Mouse (Mus musculus): Measurements from ENCODE around the gene Sertad3. TPM values are rescaled to one million over a fixed set of nuclear protein-coding genes. Genes with fewer than 3 reads are reported as not detected.

The Sertad3 gene
- polyA plus RNA-seq, 1 experiment from 2014 or later = 25.1 TPM

GRCm38 (mm10) chr7:27475596-27475995, 2.0 kb downstream of the Sertad3 start:
- H3K9ac ChIP-seq (ENCODE audit: low read depth, low read length) = peak overlapping the region; percentile 28; the same call in 1 of the 2 replicates
- peaks cover 14% of the 10 kb centered on the region for H3K36me3 ChIP-seq (ENCODE audit: control insufficient read depth, insufficient read depth, low read length)
- no peak for ATAC-seq (ENCODE audit: low FRiP score, low TSS enrichment)
- 88% methylated on average over 2 of the region's 2 CpGs for WGBS
- peaks cover 18% of the 10 kb centered on the region for H3K4me1 ChIP-seq (ENCODE audit: control insufficient read depth, insufficient read depth, low read length)
- H3K9me3 ChIP-seq (ENCODE audit: control insufficient read depth, low read length) = no peaks in the 10 kb centered on the region
- no peak overlapping the region for H3K27ac ChIP-seq (ENCODE audit: low read depth, low read length)
- H3K4me3 ChIP-seq (ENCODE audit: low read length) = no peak overlapping the region; the same call in 1 of the 2 replicates
- no peaks in the 10 kb centered on the region for H3K27me3 ChIP-seq (ENCODE audit: control insufficient read depth, insufficient read depth, low read length)
- H3K4me2 ChIP-seq (replicated peaks; ENCODE audit: low read depth, low read length) = no peak overlapping the region

- no peaks in the 10 kb centered on the region for H3K27me3 ChIP-seq (ENCODE audit: control insufficient read depth, insufficient read depth, low read length)
- H3K36me3 ChIP-seq (ENCODE audit: control insufficient read depth, insufficient read depth, low read length) = peaks cover 14% of the 10 kb centered on the region
- 97% methylated on average over 14 of the region's 14 CpGs for WGBS
- H3K4me1 ChIP-seq (ENCODE audit: control insufficient read depth, insufficient read depth, low read length) = peaks cover 21% of the 10 kb centered on the region
- H3K4me3 ChIP-seq (ENCODE audit: low read length) = no peak overlapping the region
- ATAC-seq (ENCODE audit: low FRiP score, low TSS enrichment) = no peak
- H3K27ac ChIP-seq (ENCODE audit: low read depth, low read length) = no peak overlapping the region
- H3K9me3 ChIP-seq (ENCODE audit: control insufficient read depth, low read length) = no peaks in the 10 kb centered on the region
- H3K9ac ChIP-seq (ENCODE audit: low read depth, low read length) = no peak overlapping the region
- no peak overlapping the region for H3K4me2 ChIP-seq (replicated peaks; ENCODE audit: low read depth, low read length)
Measured at GRCm38 (mm10) chr7:27476098-27476635, 2.6 kb downstream of the Sertad3 start.

- H3K36me3 ChIP-seq (ENCODE audit: control insufficient read depth, insufficient read depth, low read length) = peaks cover 14% of the 10 kb centered on the region
- no peaks in the 10 kb centered on the region for H3K27me3 ChIP-seq (ENCODE audit: control insufficient read depth, insufficient read depth, low read length)
- ATAC-seq (ENCODE audit: low FRiP score, low TSS enrichment) = no peak
- H3K4me1 ChIP-seq (ENCODE audit: control insufficient read depth, insufficient read depth, low read length) = peaks cover 16% of the 10 kb centered on the region
- no peak overlapping the region for H3K4me2 ChIP-seq (replicated peaks; ENCODE audit: low read depth, low read length)
- H3K9ac ChIP-seq (ENCODE audit: low read depth, low read length) = no peak overlapping the region
- H3K4me3 ChIP-seq (ENCODE audit: low read length) = no peak overlapping the region
- WGBS = 77% methylated on average over 7 of the region's 7 CpGs
- H3K27ac ChIP-seq (ENCODE audit: low read depth, low read length) = no peak overlapping the region
- H3K9me3 ChIP-seq (ENCODE audit: control insufficient read depth, low read length) = no peaks in the 10 kb centered on the region
Measured at GRCm38 (mm10) chr7:27478561-27478960, 5.0 kb downstream of the Sertad3 start.

- no peak overlapping the region for H3K4me2 ChIP-seq (replicated peaks; ENCODE audit: low read depth, low read length)
- H3K27me3 ChIP-seq (ENCODE audit: control insufficient read depth, insufficient read depth, low read length) = no peaks in the 10 kb centered on the region
- H3K36me3 ChIP-seq (ENCODE audit: control insufficient read depth, insufficient read depth, low read length) = peaks cover 14% of the 10 kb centered on the region
- no peak overlapping the region for H3K4me3 ChIP-seq (ENCODE audit: low read length)
- H3K27ac ChIP-seq (ENCODE audit: low read depth, low read length) = peak overlapping the region; percentile 42; the same call in 1 of the 2 replicates
- H3K9me3 ChIP-seq (ENCODE audit: control insufficient read depth, low read length) = no peaks in the 10 kb centered on the region
- peaks cover 16% of the 10 kb centered on the region for H3K4me1 ChIP-seq (ENCODE audit: control insufficient read depth, insufficient read depth, low read length)
- no peak overlapping the region for H3K9ac ChIP-seq (ENCODE audit: low read depth, low read length)
- no peak for ATAC-seq (ENCODE audit: low FRiP score, low TSS enrichment)
- WGBS = 45% methylated on average over 1 of the region's 1 CpGs
Measured at GRCm38 (mm10) chr7:27479750-27480149, 6.2 kb downstream of the Sertad3 start.

GRCm38 (mm10) chr7:27480506-27480905, 6.9 kb downstream of the Sertad3 start:
- peaks cover 10% of the 10 kb centered on the region for H3K4me1 ChIP-seq (ENCODE audit: control insufficient read depth, insufficient read depth, low read length)
- H3K9me3 ChIP-seq (ENCODE audit: control insufficient read depth, low read length) = no peaks in the 10 kb centered on the region
- H3K27ac ChIP-seq (ENCODE audit: low read depth, low read length) = peak overlapping the region; percentile 25
- ATAC-seq (ENCODE audit: low FRiP score, low TSS enrichment) = no peak
- H3K4me2 ChIP-seq (replicated peaks; ENCODE audit: low read depth, low read length) = peak overlapping the region; percentile 33
- WGBS = 54% methylated on average over 3 of the region's 3 CpGs
- peaks cover 14% of the 10 kb centered on the region for H3K36me3 ChIP-seq (ENCODE audit: control insufficient read depth, insufficient read depth, low read length)
- peak overlapping the region; percentile 20; the same call in 1 of the 2 replicates for H3K4me3 ChIP-seq (ENCODE audit: low read length)
- no peaks in the 10 kb centered on the region for H3K27me3 ChIP-seq (ENCODE audit: control insufficient read depth, insufficient read depth, low read length)
- no peak overlapping the region; the same call in 1 of the 2 replicates for H3K9ac ChIP-seq (ENCODE audit: low read depth, low read length)

- no peaks in the 10 kb centered on the region for H3K9me3 ChIP-seq (ENCODE audit: control insufficient read depth, low read length)
- 16% methylated on average over 9 of the region's 11 CpGs for WGBS
- H3K27me3 ChIP-seq (ENCODE audit: control insufficient read depth, insufficient read depth, low read length) = no peaks in the 10 kb centered on the region
- H3K4me1 ChIP-seq (ENCODE audit: control insufficient read depth, insufficient read depth, low read length) = peaks cover 7% of the 10 kb centered on the region
- H3K4me3 ChIP-seq (ENCODE audit: low read length) = peak overlapping the region; percentile 20
- H3K4me2 ChIP-seq (replicated peaks; ENCODE audit: low read depth, low read length) = peak overlapping the region; percentile 33
- ATAC-seq (ENCODE audit: low FRiP score, low TSS enrichment) = no peak
- peak overlapping the region; percentile 25 for H3K27ac ChIP-seq (ENCODE audit: low read depth, low read length)
- peaks cover 12% of the 10 kb centered on the region for H3K36me3 ChIP-seq (ENCODE audit: control insufficient read depth, insufficient read depth, low read length)
- H3K9ac ChIP-seq (ENCODE audit: low read depth, low read length) = peak overlapping the region; percentile 24; the same call in 1 of the 2 replicates
Measured at GRCm38 (mm10) chr7:27480927-27481626, 7.5 kb downstream of the Sertad3 start.

- H3K27me3 ChIP-seq (ENCODE audit: control insufficient read depth, insufficient read depth, low read length) = no peaks in the 10 kb centered on the region
- H3K4me2 ChIP-seq (replicated peaks; ENCODE audit: low read depth, low read length) = peak overlapping the region; percentile 33
- H3K27ac ChIP-seq (ENCODE audit: low read depth, low read length) = peak overlapping the region; percentile 25; the same call in 1 of the 2 replicates
- WGBS = 0% methylated on average over 9 of the region's 12 CpGs
- H3K36me3 ChIP-seq (ENCODE audit: control insufficient read depth, insufficient read depth, low read length) = peaks cover 7% of the 10 kb centered on the region
- no peaks in the 10 kb centered on the region for H3K9me3 ChIP-seq (ENCODE audit: control insufficient read depth, low read length)
- H3K9ac ChIP-seq (ENCODE audit: low read depth, low read length) = peak overlapping the region; percentile 24; the same call in 1 of the 2 replicates
- peaks cover 7% of the 10 kb centered on the region for H3K4me1 ChIP-seq (ENCODE audit: control insufficient read depth, insufficient read depth, low read length)
- peak overlapping the region; percentile 20 for H3K4me3 ChIP-seq (ENCODE audit: low read length)
- ATAC-seq (ENCODE audit: low FRiP score, low TSS enrichment) = peak; percentile 96
Measured at GRCm38 (mm10) chr7:27481627-27481969, 8.0 kb downstream of the Sertad3 start.

- no peak for ATAC-seq (ENCODE audit: low FRiP score, low TSS enrichment)
- Histone ChIP-seq H3K27ac (ENCODE audit: low read depth, low read length) (no peak overlapping the region), H3K9ac (ENCODE audit: low read depth, low read length) (no peak overlapping the region), H3K36me3 (ENCODE audit: control insufficient read depth, insufficient read depth, low read length) (no peaks in the 10 kb centered on the region), H3K4me2 (replicated peaks; ENCODE audit: low read depth, low read length) (no peak overlapping the region), H3K9me3 (ENCODE audit: control insufficient read depth, low read length) (no peaks in the 10 kb centered on the region), H3K4me1 (ENCODE audit: control insufficient read depth, insufficient read depth, low read length) (0 out of 2 replicates have a peak, but pooled peaks cover 3% of the 10 kb centered on the region), H3K27me3 (ENCODE audit: control insufficient read depth, insufficient read depth, low read length) (no peaks in the 10 kb centered on the region), H3K4me3 (ENCODE audit: low read length) (no peak overlapping the region)
- WGBS = 87% methylated on average over 4 of the region's 4 CpGs
Measured at GRCm38 (mm10) chr7:27483860-27484259, 10.3 kb downstream of the Sertad3 start.

- no peak for ATAC-seq (ENCODE audit: low FRiP score, low TSS enrichment)
- Histone ChIP-seq H3K4me1 (ENCODE audit: control insufficient read depth, insufficient read depth, low read length) (peaks cover 18% of the 10 kb centered on the region; the same call in 1 of the 2 replicates), H3K27me3 (ENCODE audit: control insufficient read depth, insufficient read depth, low read length) (no peaks in the 10 kb centered on the region), H3K4me2 (replicated peaks; ENCODE audit: low read depth, low read length) (peak overlapping the region; percentile 72), H3K9me3 (ENCODE audit: control insufficient read depth, low read length) (no peaks in the 10 kb centered on the region), H3K9ac (ENCODE audit: low read depth, low read length) (peak overlapping the region; percentile 44), H3K27ac (ENCODE audit: low read depth, low read length) (peak overlapping the region; percentile 55; the same call in 1 of the 2 replicates), H3K36me3 (ENCODE audit: control insufficient read depth, insufficient read depth, low read length) (peaks cover 8% of the 10 kb centered on the region), H3K4me3 (ENCODE audit: low read length) (peak overlapping the region; percentile 76)
- WGBS = 3% methylated on average over 13 of the region's 13 CpGs
Measured at GRCm38 (mm10) chr7:27486102-27486769, 12.7 kb downstream of the Sertad3 start.
